Mouse (Mus musculus): ENCODE data around the gene Khk.

The Khk gene

DNA sequence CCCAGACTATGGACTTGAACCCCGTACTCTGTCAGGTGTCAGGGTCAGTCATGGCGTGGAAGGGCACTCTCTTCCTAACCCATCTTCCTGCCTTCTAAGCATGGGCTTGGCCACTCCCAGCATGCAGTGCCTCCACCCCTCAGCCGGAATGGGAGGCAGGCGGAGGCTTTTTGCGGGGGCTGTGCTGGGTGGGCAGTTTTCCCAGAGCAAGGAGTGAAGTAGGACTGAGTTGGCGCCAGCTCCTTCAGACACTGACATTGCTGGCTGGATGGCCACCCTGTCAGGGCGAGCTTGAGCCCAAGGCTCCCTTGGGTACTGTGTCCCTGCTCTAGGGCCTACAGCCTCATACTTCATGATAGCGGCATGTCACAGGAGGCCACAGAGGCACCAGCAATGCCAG, 47.2 kb downstream of the Khk start, which contains the start of gene Tcf23:
Tcf23 (plus strand) TSS at position 247 of the 400 bp plus-strand sequence.
- no peak for DNase-seq (ENCODE audit: low read depth, low spot score)

DNA sequence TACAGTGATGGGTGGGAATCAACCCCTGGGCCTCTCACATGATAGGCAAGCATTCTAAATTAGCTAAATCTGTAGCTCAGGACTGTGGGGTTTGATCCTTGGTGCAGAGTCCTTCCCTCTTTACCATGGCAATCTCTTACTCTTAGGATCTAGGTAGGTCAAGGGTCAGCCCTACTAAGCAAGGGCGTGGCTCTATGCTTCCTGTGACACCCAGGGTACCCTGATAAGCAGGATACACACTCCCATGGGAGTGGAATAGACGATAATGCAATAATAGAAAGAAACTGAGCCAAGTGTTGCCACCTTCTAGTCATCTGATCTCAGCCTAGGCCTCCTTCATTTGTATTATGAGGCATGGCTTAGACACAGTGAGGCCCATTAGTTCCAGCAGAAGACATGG, 48.2 kb downstream of the Khk start:
- no peak for DNase-seq (ENCODE audit: low read depth, low spot score)

DNA sequence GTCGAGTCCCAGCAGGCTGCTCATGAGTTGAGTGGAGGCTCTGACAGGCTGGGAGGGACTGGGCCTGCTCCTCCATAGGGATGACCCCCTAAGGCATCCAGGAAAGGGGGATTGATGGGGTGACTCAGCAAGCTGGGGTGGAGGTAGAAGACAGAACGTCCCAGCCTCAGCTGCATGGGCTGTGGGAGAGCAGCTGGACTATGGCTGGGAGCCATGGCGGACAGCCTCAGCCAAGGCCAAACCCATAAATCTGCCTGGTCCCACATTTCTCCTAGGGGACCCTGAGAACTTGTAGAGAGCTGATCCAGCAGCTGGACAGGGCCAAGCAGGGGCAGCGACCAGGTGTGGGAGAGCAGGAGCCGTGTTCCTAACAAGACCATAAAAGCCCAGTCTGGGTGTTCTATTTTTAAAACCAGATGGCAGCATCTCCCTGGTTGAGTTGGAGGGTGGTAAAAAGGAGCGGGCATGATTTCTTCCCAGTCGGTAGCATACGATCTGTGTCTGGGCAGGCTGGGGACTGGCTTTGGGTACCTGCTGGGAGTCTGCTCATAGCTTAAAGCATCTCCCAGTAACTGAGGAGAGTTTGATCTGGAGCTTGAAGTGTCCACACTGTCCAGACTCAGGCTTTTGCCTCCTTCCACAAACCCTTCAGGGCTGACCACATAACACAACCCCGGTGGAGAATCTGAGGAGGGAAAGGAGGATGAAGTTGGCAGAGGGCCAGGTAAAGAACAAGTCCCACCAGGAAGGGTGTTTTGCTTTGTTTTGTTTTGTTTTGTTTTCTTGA, 53.8 kb downstream of the Khk start:
- DNase-seq (ENCODE audit: low read depth, low spot score), result no peak
